Mouse (Mus musculus) frontal cortex, postnatal 14 days (tissue): ENCODE results near the gene Styk1.

Experiments used
- DNase-seq, 2 experiments: peaks; one replicate each; pipeline ENCODE4 v3.0.0; 2022; ENCODE audit warnings: low spot score in 2 of 2

Gene Styk1

DNA sequence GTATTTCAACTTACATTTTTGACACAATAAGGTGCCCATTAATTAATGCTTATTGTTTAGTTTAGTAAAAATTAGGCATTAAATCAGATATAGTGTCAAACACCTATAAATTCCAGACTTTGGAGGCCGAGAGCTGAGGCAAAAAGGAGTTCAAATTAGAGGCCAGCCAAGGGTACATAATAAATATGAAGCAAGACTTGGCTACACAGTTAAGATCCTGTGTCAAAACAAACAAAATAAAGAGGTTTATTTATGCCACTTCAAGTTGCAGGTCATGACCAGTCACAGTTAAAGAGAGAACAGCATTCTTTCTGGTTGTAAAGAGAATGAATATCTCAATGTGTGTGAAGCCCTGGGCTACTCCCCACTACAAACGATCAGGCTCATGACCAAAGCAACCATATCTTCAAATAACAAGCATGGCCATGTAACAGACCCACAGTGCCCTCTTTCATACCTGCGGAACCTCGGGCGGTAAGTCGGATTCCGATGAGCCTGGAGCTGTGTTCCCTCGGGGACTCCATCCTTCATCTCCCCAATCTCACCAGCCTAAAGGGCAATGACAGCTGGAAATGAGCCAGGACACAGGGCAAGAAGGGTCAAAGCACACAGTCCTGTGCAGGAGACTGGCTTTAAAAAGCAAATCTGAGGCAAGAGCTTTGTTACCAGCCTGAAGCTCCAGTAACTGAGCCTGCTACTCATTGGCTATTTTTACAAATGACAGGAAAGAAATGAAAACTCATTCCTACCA, 16.6 kb upstream of the Styk1 start:
- DNase-seq: no peak

DNA sequence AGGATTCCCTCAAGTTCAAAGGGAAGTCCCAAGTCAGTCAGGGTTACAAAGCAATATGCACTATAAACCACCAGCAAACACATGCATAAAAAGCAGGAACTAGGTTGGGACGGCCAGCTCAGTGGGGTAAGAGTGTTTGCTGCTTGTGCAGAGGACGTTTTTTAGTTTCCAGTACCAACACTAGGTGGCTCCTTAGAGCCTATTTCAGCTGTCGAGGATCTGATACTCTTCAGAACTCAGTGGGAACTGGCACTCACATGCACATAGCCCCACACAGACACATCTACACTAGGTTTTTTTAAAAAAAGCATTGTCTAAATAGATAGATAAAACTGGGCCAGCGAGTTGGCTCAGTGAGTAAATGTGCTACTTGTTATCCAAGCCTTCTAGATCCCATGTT, 13.7 kb upstream of the Styk1 start:
- DNase-seq: no peak

DNA sequence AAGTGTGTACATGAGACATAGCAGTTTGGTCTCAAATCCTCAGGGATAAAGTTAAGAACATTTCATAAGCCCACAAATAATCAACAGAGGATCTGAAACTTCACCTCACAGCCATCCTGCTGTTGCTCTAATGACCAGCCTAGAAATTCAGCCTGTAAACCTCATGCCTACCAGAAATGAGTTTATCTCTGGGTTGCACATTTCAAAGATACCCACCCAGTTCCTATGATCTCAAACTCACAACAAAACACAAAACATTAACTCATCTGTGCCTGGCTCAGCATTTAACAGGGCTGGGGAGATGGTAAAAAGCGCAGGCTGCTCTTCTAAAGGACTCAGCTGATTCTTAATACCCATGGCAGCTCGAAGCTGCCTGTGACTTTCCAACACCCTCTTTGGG, 11.0 kb upstream of the Styk1 start:
- no peak for DNase-seq

GRCm38 (mm10) chr6:131362987-131363765, 9.8 kb upstream of the Styk1 start:
- DNase-seq: no peak

DNA sequence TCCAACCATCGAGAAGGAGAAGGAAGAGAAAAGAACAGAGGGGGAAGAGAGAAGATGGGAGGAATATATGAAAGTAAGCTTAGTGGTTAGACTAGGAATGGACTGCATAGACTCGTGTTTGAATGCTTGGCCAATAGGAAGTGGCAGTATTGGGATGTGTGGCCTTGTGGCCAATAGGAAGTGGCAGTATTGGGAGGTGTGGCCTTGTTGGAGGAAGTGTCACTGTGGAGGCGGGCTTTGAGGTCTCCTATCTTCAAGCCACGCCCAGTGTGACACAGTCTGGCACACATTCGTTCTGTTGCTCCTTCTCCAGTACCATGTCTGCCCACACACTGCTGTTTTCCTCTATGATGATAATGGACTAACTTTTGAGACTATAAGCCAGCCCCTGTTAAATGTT, 7.3 kb upstream of the Styk1 start:
- peak in 1 of 2 experiments; percentile 16 for DNase-seq

GRCm38 (mm10) chr6:131359543-131359942, 6.1 kb upstream of the Styk1 start:
- DNase-seq: no peak

GRCm38 (mm10) chr6:131354913-131355312, 1.5 kb upstream of the Styk1 start:
- no peak for DNase-seq

- no peak for DNase-seq
Measured at GRCm38 (mm10) chr6:131347026-131347425, 6.4 kb downstream of the Styk1 start.

GRCm38 (mm10) chr6:131344346-131344745, 9.1 kb downstream of the Styk1 start:
- no peak for DNase-seq

DNA sequence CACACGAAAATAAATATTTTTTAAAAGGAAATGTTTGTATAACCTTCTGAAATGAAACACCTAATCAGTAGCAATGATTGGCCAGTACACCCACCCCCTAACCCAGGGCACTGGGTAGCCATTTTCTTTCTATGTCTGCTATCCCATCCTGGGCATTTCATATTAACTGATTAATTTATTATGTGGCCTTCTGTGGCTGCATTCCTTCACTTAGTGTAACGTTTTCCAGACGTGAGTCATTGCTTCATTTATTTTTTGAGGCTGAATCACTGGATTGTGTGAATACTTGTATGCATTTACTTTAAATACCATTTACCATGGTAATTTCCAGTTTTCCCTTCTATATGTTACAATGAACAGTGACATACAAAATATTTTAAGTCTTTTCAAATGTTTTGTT, 13.3 kb downstream of the Styk1 start:
- no peak for DNase-seq

- no peak for DNase-seq
Measured at GRCm38 (mm10) chr6:131339309-131339708, 14.1 kb downstream of the Styk1 start.

- no peak for DNase-seq
Measured at GRCm38 (mm10) chr6:131338787-131339186, 14.6 kb downstream of the Styk1 start.

GRCm38 (mm10) chr6:131327076-131327475, 26.3 kb downstream of the Styk1 start:
- DNase-seq: no peak

GRCm38 (mm10) chr6:131321854-131322639, 31.4 kb downstream of the Styk1 start:
- no peak for DNase-seq

DNA sequence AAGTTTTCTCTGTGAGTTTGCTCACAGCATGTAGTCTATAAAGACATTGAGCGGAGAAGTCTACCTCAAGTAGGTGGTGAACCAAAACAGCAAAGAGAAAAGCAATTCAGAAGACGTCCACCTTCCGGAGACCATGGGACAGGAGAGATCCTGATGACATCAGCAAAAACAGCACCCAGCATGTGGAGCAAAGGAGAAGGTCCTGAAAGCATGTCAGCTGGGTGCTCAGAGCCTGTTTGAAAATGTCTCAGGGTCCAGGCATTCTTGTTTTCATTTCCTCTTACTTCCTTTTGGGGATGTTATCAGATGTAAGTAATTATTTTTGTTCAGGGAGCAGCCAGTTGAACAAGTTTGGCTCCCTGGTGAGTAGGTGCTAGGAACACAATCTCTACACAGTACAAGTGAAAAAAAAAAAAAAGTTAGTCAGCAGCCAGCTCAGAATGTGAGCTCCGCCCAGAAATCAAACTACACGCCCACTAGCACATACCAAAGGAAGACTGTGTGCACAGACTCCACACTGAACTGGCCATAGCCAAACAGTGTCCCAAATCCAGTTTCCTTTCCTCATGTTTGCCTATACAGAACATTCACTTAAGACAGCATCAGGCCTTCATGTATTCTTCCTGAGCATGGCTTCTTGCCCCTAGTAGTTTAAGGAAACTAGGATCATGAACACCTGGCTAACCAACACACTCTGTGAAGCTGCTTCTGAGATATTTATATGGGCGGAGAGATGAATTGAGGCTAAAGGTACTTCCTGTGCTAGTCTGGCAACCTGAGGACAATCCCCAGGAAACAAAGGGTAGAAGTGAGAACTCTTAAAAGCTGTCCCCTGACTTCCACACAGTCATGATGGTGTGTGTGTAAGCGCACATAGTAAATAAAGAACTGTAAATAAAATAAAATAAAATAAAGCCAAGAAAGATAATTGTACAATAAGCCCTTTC, 37.0 kb downstream of the Styk1 start:
- DNase-seq: no peak

DNA sequence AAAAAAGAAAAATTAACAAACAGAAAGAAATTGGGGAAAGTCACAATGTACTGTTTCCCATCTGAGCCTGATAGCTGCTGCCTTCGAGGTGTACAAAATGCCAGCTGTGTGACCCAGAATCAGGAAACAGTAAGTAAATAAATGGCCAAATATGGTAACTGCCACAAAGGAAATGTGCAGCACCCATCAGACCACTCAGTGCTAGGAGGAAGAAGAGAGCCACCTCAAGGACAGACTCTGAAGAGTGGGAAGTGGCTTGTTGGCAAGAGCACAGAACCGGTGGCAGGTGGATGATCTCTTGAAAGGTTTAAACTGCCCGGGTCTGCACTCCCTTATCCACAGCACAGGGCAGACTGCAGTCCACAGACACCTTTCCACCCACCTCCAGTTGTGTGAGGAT, 45.4 kb downstream of the Styk1 start:
- no peak for DNase-seq

GRCm38 (mm10) chr6:131304776-131305175, 48.6 kb downstream of the Styk1 start:
- no peak for DNase-seq

DNA sequence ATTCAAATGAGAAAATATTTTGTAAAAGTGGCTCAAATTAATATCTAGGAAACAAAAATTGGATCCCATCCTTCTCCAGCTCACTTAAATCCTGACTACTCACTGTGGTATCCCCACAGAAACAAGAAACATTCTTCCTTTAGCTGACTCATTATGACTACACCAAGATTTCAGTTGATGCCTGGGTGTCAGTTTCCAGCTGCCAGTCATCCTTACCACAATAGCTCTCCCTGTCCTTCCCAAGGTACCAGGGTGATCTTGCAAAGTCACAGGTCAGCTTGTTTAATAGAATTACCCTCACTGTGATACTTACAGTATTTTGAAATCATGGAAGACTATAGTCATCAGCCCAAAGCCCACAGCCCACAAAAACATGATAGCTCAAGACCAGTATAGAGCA, 54.9 kb downstream of the Styk1 start:
- DNase-seq: no peak

- no peak for DNase-seq
Measured at GRCm38 (mm10) chr6:131294435-131295112, 58.8 kb downstream of the Styk1 start.

DNA sequence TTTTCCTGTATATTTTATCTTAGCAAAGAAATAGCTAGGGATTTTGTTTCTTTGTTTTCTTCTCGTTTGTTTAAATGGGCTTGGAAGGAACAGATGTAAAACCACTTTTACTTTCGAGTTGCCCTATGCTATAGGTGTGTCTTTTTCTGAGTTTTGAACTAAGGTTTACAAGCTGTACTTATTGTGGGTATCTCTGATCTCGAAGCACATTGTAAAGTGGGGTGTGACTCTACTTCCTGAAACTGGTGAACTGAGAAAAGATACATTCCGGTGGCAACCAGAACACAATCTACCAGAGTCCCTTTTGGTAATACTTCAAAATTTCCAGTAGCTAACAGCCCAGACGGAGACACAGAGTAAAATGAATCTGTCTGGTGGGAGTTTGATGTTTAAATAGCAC, 59.5 kb downstream of the Styk1 start:
- no peak for DNase-seq
